Mouse (Mus musculus) adrenal gland, postnatal 14 days (tissue): ENCODE results near the gene Klk7. TPM values are rescaled to one million over a fixed set of nuclear protein-coding genes. Genes with fewer than 3 reads are reported as not detected.

Experiments
- DNase-seq: peaks from one replicate; pipeline ENCODE4 v3.0.0; 2021; ENCODE audit warnings: mixed read lengths
- long read RNA-seq, 2 experiments: library from polyadenylated mRNA; stranded (forward); transcript quantifications; one replicate each; pipeline ENCODE4 v2.0.0; 2021
- total RNA-seq: library from RNA; stranded (reverse); gene quantifications from 2 replicates; pipeline ENCODE4 v1.2.3, GENCODE M21; 2021

Klk7 gene
- not detected in 2 replicates for total RNA-seq
- long read RNA-seq, experiment 1: 0 reads
- long read RNA-seq, experiment 2: 0 reads

GRCm38 (mm10) chr7:43810994-43811393, at the start of gene Klk7:
Gene Klk7, plus strand, starts transcription at chr7:43811294.
- DNase-seq: no peak

- DNase-seq: no peak
These were observed 44.6 kb upstream of the Klk7 start for GRCm38 (mm10) chr7:43766484-43766883.

- DNase-seq: no peak
These were observed 42.5 kb upstream of the Klk7 start, which contains the start of gene Klk12 for GRCm38 (mm10) chr7:43768597-43768996. Gene Klk12, plus strand, starts transcription at chr7:43768897.

GRCm38 (mm10) chr7:43769636-43770035, 41.5 kb upstream of the Klk7 start:
- DNase-seq: no peak

- DNase-seq: no peak
These were observed 40.4 kb upstream of the Klk7 start for GRCm38 (mm10) chr7:43770701-43771100.

GRCm38 (mm10) chr7:43771916-43772315, 39.2 kb upstream of the Klk7 start:
- no peak for DNase-seq

GRCm38 (mm10) chr7:43772901-43773300, 38.2 kb upstream of the Klk7 start:
- DNase-seq: no peak

GRCm38 (mm10) chr7:43774364-43774763, 36.7 kb upstream of the Klk7 start, which contains the start of gene Klk11:
Gene Klk11, plus strand, starts transcription at chr7:43774604.
- DNase-seq: no peak

- no peak for DNase-seq
These were observed 36.3 kb upstream of the Klk7 start for GRCm38 (mm10) chr7:43774802-43775201.

- DNase-seq: no peak
These were observed 35.6 kb upstream of the Klk7 start for GRCm38 (mm10) chr7:43775311-43776057.

GRCm38 (mm10) chr7:43776506-43776905, 34.6 kb upstream of the Klk7 start:
- no peak for DNase-seq

GRCm38 (mm10) chr7:43777423-43777822, 33.7 kb upstream of the Klk7 start:
- no peak for DNase-seq

GRCm38 (mm10) chr7:43778176-43778970, 32.7 kb upstream of the Klk7 start:
- DNase-seq: no peak

GRCm38 (mm10) chr7:43780241-43780640, 30.9 kb upstream of the Klk7 start:
- DNase-seq: no peak

- no peak for DNase-seq
These were observed 30.3 kb upstream of the Klk7 start, which contains the start of gene Klk10 for GRCm38 (mm10) chr7:43780746-43781145. Gene Klk10, plus strand, starts transcription at chr7:43781035.

- no peak for DNase-seq
These were observed 29.6 kb upstream of the Klk7 start for GRCm38 (mm10) chr7:43781541-43781940.

GRCm38 (mm10) chr7:43782275-43783265, 28.5 kb upstream of the Klk7 start:
- peak; percentile 87 for DNase-seq

GRCm38 (mm10) chr7:43785286-43785685, 25.8 kb upstream of the Klk7 start:
- DNase-seq: peak; percentile 72

GRCm38 (mm10) chr7:43788096-43788495, 23.0 kb upstream of the Klk7 start:
- DNase-seq: no peak

- no peak for DNase-seq
These were observed 21.8 kb upstream of the Klk7 start for GRCm38 (mm10) chr7:43789295-43789694.

GRCm38 (mm10) chr7:43791591-43791990, 19.5 kb upstream of the Klk7 start, which contains the start of gene Klk9:
Gene Klk9, plus strand, starts transcription at chr7:43791891.
- DNase-seq: no peak

GRCm38 (mm10) chr7:43796355-43796754, 14.7 kb upstream of the Klk7 start:
- DNase-seq: no peak
